Mouse (Mus musculus) lung, adult 18-20 months (tissue): ENCODE measurements around the gene Wnt6.

Experiments used
- DNase-seq, 2 experiments: peaks; one replicate each; pipeline ENCODE4 v3.0.0; 2022; ENCODE audit warnings: mixed read lengths in 2 of 2

Gene Wnt6

DNA sequence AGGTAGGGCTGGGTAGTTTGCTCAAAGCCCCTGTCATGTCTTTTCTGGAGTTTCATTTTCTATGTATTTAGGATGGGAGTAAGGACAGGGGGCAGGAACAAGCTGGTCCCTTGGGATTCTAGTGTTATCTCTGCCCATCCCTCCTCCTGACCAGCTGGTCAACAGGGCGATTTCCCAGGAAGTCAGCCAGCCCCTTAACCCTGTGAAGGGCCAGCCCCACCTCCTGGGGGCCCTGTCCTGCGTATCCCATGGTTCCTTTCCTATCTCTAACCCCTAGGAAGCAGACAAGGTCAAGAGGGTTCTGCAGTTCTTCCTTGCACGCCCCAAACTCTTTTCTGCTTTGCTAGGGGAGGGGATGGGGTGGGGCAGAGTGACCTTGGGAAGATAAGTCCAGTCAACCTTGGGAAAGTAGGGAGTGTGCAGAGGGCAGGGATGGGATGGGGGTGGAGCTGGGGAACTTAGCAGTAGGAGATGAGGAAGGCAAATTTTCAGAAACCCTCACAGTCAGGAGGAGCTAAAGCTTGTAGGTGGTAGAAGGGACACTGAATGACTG, 7.3 kb downstream of the Wnt6 start:
- no peak for DNase-seq

DNA sequence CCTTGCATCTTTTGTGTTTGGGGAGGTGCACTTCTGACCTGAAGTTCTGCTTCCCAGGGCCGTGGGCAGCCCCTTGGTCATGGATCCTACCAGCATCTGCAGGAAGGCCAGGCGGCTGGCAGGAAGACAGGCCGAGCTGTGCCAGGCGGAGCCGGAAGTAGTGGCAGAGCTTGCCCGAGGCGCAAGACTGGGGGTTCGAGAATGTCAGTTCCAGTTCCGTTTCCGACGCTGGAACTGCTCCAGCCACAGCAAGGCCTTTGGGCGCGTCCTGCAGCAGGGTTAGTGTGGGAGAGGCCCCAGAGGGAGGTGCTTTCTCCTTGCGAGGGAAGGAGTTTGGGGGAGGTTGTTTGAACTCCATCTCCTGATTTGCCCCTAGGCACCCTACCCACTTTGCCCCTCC, 10.4 kb downstream of the Wnt6 start:
- no peak for DNase-seq

DNA sequence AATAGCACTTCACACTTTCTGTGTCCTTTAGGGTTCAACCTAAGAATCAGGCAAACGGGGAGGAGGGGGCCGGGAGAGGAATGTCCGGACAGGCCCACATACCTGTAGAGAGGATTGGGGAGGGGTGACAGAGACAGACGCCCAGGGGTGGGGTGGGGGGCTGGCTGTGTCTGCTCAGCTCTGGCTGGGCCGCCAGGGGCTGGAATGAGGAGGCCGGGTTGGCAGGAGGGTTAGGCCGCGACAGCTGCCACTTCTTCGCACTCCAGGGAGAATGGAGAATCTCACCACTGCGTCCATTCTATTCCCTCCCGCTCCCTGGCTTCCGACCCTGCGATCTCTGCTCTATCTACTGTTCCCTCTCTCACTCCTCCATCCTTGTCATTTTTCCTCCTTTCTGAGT, 11.9 kb downstream of the Wnt6 start:
- no peak for DNase-seq

DNA sequence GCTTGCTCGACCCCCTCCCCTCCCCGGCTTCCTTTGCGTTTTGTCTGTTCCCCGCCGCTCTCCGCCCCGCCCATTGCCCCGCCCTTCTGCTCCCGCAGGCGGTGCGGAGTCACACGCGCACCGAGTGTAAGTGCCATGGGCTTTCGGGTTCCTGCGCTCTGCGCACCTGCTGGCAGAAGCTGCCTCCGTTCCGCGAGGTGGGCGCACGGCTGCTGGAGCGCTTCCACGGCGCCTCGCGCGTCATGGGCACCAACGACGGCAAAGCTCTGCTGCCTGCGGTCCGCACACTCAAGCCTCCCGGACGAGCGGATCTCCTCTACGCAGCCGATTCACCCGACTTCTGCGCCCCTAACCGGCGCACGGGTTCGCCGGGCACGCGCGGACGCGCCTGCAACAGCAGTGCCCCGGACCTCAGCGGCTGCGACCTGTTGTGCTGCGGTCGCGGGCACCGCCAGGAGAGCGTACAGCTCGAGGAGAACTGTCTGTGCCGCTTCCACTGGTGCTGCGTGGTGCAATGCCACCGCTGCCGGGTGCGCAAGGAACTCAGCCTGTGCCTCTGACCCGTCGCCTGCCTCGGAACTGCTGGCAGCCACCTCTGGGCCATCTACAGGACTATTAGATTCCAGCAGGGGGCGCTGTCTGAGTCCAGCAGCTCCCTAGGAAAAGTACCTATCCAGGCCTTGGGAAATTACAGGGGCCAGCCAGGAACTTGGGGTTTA, 12.5 kb downstream of the Wnt6 start:
- DNase-seq = peak in 1 of 2 experiments; percentile 46

DNA sequence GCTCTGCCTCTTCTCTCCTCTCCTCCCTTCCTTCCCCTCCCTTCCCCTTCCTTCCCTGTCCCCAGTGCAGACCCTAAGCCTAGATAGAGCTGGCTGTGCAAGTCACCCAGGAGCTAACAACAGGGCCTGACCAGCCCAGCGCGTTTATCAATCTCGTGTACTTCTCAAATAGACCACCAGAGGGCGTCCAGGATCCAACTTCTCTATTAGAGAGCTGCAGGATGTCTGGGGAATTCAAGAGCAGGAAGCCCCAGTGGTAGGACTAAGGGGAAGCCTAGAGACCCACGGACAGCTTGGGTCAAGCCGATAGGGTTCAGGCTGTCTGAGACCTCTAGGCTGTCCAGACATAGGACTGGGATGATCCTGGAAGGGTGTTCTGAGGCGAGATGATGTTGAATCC, 16.2 kb downstream of the Wnt6 start:
- peak; percentile 62 to 72 for DNase-seq

DNA sequence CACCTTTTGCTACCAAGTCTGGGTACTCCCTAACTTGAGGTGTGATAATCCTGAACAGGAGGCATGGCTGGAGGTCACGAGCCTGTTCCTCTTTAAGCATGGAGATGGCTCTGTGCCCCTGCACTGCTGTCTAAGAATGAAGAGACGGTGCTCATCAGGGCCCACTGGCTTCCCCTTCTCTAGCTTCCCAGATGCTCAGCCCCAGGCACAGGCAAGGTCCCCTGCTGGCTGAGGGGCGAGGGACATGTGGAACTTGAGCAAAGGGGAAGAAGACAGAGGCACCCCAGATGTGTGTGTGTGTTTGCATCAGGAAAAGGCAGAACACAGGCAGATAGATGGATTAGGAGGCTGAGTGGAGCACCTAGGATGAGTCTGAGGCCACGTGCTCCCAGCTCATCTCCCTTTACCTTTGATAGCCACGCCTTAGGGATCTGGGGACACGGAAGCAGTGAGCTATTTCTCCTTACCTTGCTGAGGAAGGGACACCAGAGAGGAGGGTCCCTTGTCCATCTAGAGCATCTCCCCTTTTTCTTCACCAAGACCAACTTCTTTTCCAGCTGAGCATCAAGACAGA, 17.0 kb downstream of the Wnt6 start:
- DNase-seq = no peak

DNA sequence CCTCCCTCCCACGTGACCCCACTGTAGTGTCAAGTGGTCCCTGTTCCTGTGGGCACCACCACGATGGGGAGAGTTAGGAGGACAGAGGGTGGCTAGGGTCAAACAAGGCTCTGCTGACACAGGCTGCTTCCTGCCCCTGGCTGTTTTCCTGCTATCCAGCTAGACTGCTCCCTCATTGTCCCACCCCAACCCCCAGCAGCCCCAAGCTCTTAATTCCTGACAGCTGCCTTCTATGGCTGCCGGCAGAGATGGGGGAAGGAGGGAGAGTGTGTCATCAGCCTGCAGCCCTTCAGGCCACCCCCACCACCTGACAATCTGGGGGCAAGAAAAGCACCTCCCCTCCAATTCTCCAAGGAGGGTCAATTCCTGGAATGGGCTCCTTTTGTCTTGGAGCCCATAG, 18.4 kb downstream of the Wnt6 start:
- no peak for DNase-seq

DNA sequence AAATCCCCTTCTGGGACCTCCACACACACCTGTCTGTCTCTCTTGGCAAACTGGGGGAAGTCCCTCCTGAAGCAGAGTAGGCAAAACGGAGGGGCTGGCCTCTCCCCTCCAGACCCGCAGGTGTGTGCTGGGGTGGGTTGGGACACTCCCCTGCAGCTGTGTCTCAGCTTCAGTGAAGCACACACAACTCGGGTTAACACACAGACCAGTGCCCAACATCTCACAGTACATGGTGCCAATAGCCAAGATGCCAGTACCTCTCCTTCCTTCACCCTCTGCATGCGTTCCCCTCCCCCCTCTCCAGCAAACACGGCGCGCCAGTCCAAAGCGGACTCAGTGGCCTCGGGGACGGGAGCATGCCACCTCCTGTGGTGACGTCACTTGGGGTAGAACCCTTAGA, 19.6 kb downstream of the Wnt6 start, which contains the start of gene Wnt10a:
Wnt10a (plus strand) TSS at position 268 of the 400 bp plus-strand sequence.
- DNase-seq = no peak

DNA sequence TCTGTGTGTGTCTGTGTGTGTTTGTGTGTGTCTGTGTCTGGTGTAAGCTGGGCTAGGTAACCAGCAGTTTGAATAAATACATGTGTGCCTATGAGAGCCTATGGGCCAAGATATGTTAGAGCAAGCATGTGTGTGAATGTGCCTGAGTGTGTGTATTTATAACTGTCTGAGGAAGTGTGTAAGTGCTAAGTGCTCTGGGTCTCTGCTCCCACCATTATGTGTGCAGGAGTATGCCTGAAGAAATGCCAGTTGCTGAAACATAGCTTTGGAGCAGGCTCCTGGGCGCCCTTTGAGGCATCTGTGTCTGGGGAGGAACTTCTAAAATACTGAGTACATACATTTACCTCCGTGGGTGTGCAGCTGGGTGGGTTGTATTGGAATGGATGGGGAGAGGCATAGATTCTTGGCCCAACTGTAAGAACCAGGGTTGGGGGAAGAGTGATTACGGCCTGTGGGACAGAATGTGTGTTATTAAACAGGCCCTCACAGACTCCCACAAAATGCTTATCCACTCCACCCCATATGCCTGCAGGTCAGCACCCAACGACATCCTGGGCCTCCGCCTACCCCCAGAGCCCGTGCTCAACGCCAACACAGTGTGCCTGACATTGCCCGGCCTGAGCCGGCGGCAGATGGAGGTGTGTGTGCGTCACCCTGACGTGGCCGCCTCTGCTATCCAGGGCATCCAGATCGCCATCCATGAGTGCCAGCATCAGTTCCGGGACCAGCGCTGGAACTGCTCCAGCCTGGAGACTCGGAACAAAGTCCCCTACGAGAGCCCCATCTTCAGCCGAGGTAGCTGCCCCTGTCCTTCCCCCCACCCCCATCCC, 21.4 kb downstream of the Wnt6 start:
- DNase-seq = no peak

DNA sequence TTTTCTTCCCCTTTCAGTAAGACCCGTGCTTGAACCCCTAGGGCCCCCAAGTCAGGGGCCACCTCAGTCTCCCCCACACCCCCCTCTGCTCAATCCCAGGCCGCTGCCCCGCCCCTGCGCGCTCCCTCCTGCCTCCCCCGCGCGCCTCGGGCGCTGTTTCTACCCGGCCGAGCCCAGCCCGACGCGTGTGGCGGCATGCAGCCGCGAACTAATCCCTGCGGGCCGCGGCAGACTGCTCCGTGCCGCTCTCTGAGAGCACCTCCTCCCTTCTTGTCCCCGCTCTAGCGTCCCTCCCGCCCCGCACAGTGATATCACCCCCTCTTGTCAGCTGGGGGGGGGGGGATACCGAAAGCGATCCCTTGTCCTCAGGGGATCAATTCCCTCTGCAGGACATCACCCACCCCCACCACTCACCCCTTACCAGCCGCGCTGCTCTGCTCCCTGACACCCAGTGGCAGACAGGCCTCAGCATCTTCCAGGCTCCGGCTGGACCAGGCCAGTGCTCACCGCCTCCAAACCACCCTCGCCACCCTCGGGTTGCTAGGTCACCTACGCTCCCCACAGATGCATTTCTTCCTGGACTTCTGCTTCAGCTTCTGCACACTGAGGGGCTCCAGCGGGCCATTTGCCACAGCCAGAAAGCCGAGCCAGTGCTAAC, 22.9 kb downstream of the Wnt6 start:
- no peak for DNase-seq

DNA sequence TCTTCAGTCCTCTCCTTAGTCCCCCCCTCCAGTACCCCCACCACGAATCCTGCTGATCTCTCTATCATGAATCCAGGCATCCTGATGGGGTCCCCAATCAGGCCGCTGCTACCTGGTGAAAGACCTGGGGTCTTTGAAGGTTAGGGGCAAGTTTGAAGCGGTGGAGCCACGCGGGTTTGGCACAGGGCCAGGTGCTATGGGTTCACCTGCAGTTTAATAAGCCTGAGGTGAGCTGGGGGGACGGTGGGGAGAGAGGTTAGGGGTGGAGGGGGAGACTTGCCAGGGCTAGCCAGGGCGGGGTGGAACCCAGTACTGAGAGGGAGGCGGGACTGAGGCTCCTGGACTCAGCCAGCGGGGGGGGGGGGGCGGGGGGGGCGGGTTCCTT, 23.4 kb downstream of the Wnt6 start:
- DNase-seq = no peak

DNA sequence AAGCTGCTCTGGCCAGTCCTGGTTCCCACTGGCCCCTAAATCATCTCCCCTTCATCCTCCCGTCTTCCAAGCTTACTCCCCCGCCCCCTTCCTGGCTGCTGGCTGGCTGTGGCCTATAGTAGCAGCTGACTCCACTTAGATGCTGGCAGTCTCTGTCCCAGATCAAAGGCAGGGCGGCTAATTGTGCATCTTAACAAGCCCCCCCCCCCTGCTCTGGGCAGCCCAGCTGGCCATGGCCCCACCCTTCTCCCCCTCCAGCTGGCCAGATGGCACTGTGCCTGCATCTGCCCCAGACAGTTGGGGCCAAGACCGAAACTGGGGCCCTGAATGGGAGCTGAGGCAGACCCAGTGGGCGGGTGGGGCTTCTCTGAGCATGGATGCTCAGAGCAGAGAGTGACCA, 25.8 kb downstream of the Wnt6 start:
- no peak for DNase-seq

DNA sequence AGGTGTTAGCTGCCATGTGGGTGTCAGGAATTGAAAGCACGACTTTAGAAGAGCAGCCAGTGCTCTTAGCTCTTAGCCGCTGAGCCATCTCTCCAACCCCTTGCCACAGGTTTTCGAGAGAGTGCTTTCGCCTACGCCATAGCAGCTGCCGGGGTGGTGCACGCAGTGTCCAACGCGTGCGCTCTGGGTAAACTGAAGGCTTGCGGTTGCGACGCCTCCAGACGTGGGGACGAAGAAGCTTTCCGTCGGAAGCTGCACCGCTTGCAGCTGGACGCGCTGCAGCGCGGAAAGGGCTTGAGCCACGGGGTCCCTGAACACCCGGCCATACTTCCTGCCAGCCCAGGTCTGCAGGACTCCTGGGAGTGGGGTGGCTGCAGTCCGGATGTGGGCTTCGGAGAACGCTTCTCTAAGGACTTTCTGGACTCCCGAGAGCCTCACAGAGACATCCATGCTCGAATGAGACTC, 28.8 kb downstream of the Wnt6 start:
- no peak for DNase-seq

DNA sequence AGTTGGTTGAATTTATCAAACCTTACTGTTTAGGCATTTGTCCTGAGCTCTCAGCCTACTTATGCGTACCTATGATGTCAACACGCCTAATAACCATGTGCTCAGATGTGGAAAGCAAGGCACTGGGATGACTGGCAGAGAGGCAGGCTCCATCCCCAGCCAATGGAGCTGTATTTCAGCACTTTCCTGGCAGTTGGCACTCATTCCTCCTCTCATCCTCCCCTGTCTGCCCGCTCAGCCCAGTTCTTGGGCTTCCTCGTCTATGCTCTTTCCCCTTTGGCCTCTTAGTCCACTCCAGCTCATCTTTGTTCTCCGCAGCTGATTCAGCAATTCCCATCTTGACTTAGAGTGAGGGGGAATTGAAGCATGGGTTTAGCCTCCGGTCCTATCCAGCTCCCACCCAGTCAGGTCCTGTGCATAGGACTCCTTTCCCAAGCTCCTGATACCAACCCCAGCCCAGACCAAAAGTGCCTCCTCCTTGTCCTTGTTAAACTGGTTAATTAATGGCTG, 30.0 kb downstream of the Wnt6 start:
- no peak for DNase-seq

DNA sequence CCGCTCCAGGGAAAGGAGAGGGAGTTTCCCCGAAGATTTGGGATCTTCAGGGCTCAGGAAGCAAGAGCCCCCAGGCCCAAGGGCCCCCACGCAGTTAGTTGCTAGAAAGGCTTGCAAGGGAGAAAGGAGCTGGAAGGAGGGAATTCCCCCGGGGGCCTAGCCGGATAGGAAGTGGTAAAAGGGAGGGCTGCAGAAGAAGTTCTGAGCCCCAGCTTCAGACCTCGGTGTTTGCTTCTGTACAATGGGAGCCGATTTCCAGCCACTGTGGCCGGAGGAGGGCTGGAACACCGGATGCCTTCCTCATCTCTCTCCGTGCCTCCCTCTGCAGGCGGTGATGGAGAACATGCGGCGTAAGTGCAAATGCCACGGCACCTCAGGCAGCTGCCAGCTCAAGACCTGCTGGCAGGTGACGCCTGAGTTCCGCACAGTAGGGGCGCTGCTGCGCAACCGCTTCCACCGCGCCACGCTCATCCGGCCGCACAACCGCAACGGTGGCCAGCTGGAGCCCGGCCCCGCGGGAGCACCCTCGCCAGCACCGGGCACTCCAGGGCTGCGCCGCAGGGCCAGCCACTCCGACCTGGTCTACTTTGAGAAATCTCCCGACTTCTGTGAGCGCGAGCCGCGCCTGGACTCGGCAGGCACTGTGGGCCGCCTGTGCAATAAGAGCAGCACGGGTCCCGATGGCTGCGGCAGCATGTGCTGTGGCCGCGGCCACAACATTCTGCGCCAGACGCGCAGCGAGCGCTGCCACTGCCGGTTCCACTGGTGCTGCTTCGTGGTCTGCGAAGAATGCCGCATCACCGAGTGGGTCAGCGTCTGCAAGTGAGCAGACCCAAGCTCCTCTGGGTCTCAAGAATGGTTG, 31.3 kb downstream of the Wnt6 start:
- peak; percentile 81 to 82 for DNase-seq

DNA sequence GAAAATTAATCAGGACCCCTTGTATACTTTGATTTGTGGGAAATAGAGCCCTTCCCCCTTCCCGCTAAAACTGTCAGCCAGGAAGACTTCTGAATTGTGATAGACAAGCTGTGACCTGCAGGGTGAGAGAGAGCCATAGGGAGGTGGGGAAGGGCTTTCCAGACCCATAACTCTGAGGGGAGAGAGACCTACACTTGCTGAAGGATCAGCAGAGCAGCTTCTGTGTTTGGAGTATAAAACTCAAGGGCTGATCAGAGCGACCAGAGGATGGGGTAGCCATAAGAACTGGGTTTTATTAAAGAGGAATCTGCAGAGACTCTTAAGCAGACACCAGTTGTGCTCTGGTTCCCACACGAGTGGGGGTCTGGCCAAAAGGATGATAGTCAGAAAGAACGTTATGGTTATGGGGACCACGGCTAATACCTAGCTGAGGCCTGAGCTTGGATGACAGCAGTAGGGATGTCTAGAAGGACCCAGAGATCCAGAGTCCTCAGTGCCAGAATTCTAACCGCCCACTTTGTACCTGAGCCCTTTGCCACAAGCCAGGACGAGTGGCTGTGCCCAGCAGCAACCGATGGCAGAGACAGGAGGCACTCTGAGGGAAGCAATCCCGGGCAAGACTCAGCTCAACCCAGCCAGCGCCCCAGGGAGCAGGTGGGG, 32.6 kb downstream of the Wnt6 start:
- DNase-seq = no peak

DNA sequence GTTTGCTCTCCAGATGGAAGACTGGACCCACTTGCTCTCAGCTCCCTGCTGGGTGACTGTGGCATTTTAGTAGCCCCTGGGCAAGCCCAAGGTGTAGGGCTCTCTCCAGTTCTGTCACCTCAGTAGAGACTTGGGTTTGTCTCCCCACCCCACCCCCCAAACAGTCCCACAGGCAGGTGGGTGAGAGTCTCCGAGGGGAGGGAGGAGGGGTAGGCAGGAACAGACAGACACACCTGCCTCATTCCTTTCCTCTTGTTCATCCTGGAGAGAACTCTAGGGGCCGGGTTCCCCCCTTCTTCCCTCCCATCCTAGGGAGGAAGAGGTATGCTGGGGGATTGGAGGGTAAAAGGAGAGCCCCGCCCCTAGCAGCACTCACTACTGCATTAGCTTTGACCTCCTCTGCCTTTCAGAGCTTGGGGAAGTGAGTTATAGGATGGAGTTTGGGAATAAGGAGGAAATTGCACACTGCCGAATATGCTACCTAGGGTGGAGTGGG, 33.7 kb downstream of the Wnt6 start:
- no peak for DNase-seq

DNA sequence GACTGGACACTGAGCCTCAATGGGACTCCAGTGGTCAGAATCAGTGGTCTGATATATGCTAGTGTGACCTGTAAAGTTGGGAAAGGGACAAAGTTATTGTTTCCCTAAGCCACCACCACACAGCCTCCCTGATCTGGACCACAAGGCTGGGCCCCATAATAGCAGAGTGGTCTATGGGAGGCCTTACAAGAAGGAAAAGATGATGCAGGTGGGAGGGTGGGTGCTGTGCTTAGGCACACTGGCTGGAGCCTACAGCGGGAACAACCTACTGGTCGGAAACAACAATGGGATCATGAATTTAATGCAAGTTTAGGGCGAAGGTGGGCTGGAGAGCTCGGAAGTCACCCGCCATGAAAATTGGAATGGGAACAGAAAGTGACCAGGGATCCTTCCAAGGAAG, 34.2 kb downstream of the Wnt6 start:
- no peak for DNase-seq

DNA sequence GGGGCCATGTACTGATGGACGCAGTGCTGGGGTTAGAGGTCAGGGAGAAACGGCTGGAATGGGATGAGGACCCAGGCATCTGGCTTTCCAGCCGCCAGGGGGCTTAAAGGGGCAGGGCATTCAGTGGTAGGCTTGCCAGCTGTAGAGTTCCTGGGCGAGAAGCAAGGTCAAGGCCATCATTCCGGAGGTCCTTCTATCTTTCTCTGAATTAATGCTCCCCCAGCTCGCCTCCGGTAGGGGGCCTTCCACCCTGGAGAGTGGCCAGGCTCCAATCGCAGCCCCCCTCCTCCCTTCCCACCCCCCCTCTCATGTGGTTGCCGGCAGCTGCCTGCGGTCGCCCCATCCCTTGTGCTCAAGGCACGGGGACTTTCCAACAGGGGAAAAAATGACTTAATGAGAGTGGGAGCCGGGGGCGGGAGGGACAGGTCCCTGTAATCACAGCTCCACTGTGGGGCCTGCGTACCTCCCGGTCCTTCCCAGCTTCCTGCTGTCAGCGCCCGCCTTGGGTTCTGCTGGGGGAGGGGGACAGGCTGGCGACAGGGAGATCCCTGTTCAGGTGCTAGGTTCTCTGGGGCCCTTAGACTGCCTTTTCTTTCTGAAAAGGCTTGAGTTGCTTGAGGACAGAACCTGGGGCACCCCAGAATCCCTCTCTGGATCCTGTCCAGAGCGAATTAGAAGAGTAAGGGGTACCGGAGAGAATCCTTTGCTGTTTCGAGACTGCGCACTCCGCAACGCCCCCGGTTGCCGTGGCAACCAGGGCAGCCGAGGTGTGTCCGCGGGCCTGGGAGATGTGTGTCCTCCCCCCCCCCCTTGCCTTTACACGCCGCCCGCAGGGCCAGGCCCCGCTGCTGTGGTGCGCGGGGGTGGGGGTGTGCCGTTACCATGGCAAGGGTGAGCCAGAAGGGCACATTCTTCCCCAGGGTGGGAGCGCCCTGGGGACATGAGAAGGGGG, 34.9 kb downstream of the Wnt6 start:
- DNase-seq = no peak

DNA sequence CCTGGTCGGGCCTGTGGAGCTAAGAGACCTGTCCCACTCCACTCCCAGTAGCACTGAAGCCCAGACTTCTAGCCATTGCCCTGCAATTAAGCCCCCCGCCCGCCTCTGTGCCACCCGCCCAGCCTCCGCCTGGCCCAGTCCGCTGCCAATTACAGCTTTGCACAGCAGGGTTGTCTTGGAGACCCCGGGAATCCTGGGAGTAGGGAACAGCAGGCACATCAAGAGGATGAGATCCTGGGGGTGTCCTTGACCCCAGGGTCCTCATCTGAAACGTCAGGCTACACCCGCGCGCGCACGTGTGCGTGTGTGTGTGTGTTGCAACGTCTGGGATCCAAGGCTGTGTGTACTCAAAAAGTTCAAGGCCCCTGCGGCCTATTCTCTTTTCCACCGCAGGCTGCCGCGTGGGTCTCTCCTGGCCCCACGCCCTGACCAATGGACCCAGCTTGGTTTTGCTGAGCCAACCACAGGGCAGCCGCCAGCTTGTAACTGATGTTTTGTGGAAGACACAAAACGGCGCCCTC, 35.9 kb downstream of the Wnt6 start:
- no peak for DNase-seq
